Mouse (Mus musculus): Measurements from ENCODE around the gene Col5a1.
A peak's percentile ranks its signal among the peaks of the same experiment; 100 is the strongest.

Col5a1 gene

GRCm38 (mm10) chr2:27973840-27974239 lies 87.6 kb downstream of the Col5a1 start:
- peak; percentile 58 for DNase-seq (ENCODE audit: low spot score)

DNA sequence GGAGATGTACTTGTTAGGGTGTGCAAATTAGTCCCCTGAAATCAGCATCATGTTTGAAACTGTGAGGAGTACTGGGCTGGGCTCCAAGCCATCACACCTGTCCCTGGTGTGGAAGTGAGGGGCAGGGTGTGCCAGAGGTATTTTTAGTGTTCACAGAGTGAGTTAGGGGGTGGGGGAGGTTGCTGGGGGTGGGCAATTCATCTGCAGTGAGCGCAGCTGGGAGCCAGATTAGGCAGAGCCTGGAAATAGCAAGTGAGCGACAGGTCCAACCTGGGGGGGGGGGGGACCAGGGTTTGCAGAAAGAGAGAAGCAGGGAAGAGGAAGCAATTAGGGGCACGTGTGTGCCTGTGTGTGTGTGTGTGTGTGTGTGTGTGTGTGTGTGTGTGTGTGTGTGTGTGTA lies 89.6 kb downstream of the Col5a1 start:
- DNase-seq (ENCODE audit: low spot score): no peak

DNA sequence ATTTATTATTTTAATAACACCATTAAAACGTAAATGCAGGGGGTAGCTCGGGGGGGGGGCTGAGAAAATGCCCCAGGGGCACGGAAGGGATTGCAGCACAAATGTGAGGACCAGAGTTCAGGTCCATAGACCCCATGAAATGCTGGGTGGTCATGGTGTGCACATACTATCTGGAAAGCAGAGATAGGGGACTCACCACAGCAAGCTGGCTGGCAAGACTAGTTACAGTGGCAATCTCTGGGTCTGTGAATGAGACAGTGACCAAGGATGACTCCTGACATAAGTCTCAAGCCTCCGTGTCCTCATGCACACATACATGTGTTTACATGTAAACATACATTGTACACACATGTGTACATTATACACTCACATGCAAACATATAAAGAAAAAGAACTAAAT lies 90.3 kb downstream of the Col5a1 start:
- DNase-seq (ENCODE audit: low spot score): no peak

DNA sequence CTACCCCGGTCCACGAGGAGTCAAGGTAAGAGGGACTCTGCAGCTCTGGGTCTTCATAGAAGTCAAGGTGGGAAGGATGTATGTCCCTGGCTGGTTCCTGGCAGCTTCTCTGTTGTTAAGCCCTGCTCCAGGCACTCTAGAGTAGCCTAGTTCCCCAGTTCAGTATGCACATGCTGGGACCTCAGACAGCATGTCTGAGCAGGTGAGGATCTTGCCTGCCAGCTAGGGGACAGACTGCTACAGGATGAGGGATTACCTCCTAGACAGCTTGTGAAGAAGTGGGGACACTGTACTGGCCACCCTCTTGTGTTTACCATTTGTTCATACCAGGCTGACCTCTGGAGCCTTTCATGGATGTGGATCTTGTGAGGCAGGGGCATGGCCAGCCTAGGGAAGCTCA lies 94.8 kb downstream of the Col5a1 start:
- no peak for DNase-seq (ENCODE audit: low spot score)

DNA sequence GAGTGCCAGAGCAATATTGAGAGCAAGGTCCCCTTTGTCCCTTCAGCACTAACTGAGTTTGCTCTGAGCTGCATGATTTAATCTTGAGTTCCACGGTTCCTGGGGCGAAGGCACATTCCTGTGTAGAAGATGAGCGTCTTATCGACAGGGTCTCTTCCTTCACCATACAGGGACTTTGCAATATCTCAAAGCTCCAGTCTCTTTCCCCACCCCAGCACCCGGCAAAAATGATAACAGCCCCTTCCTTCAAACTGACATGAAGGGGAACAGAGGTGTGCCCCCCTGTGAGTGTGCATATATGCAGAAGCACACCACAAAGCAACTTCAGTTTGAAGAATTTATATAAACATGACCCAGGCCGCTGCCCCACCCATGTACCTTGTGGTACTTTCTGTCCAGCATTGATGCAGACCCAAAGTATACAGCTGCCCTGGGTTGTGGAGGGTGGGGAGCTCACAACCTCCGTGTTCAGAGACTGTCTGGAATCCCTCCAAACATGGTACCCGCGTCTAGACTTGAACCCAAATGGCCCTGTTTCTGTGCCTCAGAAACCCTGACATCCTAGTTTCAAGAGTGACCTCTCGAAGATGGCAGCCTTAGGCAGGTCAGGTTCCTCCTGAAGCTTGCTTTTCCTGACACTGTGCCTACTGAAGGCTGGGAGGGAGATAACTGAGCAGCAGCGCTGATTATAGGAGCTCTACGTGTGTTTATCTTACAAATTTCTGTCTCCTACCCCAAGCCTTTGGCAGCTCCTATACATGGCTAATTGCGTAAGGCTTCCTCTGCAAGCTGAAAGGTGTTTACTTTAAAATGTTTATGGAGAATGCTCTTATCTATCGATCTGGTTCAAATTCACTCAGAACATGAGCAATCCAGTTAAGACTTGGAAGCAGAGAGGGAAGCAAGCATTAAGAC lies 95.7 kb downstream of the Col5a1 start:
- DNase-seq (ENCODE audit: low spot score): no peak

GRCm38 (mm10) chr2:27983093-27983492 lies 96.9 kb downstream of the Col5a1 start:
- no peak for DNase-seq (ENCODE audit: low spot score)

- peak; percentile 42 for DNase-seq (ENCODE audit: low spot score)
Measured at GRCm38 (mm10) chr2:27983884-27984283, 97.7 kb downstream of the Col5a1 start.

DNA sequence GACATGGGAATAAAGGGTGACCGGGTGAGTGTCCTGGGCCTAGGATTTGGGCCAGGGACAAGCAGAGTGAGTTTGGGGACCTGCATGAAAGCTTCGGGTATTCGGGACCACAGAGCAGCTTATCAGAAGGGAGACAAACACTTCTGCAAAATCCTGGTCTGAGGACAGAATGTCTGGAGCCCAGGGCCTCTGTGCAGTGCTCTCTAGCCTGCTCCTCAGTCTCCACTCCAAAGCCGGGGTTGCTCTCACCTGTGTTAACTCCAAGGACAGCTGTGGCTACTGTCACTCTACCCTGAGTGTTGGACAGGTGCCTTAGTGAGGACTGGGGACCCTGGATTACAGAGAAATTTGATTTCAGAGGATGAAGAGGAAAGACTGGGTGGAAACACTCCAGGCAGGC lies 100.5 kb downstream of the Col5a1 start:
- DNase-seq (ENCODE audit: low spot score): no peak

GRCm38 (mm10) chr2:27990430-27991211 lies 104.4 kb downstream of the Col5a1 start:
- no peak for DNase-seq (ENCODE audit: low spot score)

GRCm38 (mm10) chr2:27993416-27993815 lies 107.2 kb downstream of the Col5a1 start:
- DNase-seq (ENCODE audit: low spot score): no peak

GRCm38 (mm10) chr2:27999996-28000583 lies 113.9 kb downstream of the Col5a1 start:
- no peak for DNase-seq (ENCODE audit: low spot score)

- no peak for DNase-seq (ENCODE audit: low spot score)
Measured at GRCm38 (mm10) chr2:28000660-28001059, 114.4 kb downstream of the Col5a1 start.

GRCm38 (mm10) chr2:28001206-28001605 lies 115.0 kb downstream of the Col5a1 start:
- DNase-seq (ENCODE audit: low spot score): no peak

DNA sequence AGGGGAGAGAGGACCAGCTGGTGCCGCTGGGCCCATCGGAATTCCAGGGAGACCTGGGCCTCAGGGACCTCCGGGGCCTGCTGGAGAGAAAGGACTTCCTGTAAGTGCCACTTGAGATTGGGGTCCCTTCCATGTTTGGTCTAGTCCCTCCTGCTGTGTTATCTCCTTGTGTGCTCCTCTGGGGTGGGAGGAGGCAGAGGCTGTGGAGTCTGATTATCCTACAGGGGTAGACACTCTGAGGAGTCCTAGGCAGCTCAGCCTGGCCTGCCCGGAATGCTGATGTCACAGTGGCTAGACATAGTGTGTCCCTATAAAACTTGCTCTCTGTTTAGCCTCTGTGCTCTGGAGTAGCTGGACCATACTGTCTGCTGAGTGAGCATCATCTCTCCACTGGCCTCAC lies 119.0 kb downstream of the Col5a1 start:
- DNase-seq (ENCODE audit: low spot score): no peak

- DNase-seq (ENCODE audit: low spot score): no peak
Measured at GRCm38 (mm10) chr2:28008261-28008660, 122.0 kb downstream of the Col5a1 start.

DNA sequence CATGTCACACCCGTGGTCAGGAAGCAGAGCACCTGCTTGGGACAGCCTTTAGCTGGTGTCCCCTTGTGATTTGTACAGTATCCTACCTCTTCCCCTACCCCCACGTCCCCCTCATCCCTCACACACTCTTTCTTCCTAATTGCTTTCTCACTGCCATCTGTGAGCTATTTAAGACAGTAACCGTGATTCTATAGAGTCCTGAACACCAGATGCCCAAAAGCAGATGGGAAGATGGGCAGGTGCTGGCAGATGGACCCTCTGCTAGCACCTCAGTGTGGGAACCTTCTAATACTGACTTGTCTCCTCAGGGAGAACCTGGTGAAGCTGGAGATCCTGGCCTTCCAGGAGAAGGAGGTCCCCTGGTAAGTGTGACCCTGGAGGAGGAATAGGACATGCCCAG lies 126.1 kb downstream of the Col5a1 start:
- no peak for DNase-seq (ENCODE audit: low spot score)

GRCm38 (mm10) chr2:28014778-28015177 lies 128.6 kb downstream of the Col5a1 start:
- no peak for DNase-seq (ENCODE audit: low spot score)

- no peak for DNase-seq (ENCODE audit: low spot score)
Measured at GRCm38 (mm10) chr2:28024416-28024815, 138.2 kb downstream of the Col5a1 start.

DNA sequence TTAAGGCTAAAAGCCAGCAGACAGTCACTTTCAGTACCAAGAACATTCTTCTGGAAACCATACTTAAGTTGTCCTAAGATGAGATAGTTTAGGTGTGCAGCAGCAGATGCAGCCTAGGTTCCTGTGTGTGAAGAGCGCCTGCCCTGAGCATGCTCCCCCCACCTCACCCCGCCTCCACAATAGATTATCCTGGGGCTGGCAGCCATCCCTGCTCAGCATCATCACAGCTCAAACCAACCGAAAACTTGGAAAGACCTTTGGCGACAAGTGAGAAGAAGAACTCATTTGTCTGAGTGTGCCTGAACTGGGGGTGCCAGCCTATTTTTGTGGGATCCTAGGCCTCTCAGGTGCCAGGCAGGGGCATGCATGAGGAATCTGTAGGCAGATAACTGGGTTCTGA lies 139.6 kb downstream of the Col5a1 start:
- no peak for DNase-seq (ENCODE audit: low spot score)

GRCm38 (mm10) chr2:28031860-28032259 lies 145.6 kb downstream of the Col5a1 start:
- DNase-seq (ENCODE audit: low spot score): no peak

DNA sequence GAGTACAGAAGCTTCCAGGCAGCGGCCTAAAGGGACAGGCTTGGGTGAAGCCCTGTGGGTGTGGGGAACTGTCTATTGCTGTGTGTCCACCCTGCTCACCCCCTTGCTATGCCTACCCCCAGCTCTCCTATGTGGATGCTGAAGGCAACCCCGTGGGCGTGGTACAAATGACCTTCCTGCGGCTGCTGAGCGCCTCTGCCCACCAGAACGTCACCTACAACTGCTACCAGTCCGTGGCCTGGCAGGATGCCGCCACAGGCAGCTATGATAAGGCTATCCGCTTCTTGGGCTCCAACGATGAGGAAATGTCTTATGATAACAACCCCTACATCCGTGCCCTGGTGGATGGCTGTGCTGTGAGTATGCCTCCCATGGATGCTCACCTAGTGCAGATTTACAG lies 146.2 kb downstream of the Col5a1 start:
- no peak for DNase-seq (ENCODE audit: low spot score)

DNA sequence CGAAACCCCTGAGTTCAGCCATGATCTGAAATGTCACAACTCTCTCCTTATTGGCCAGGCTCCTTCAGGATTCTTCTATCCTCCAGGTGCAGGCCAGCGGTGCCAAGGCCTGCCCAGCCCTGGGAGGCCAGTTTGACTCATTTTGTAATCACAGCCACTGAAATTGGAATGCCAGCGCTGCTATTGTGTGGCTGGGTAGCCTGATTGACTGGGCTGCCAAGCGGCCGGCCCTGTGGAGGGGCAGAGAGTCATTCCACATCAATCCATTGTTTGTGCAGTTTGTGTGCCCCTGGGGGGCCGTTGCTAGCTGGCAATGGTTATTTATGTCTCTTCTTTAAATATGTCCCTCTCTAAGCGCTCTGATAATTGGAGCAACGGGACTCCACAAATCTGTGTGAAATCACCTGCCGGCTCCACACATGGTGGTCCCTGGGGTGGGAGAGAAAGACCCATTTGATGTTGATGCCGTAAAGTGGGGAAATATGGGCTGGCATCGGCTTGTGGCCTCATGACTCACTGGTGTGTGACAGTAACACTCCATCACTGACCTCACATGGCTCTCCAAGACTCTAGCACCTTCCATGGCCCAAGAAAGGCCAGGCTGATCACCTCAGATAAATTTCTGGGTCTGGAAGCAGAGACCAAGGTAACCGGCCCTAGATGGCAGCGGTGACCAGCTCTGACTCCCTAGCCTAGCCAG lies 147.9 kb downstream of the Col5a1 start:
- peak; percentile 37 for DNase-seq (ENCODE audit: low spot score)

Measured in ovary, postnatal 36 days (tissue).